Mouse (Mus musculus) adipose tissue, adult 10 weeks (tissue): ENCODE data around the gene Prmt7. TPM values are rescaled to one million over a fixed set of nuclear protein-coding genes. Genes with fewer than 3 reads are reported as not detected.

Source experiments
- polyA plus RNA-seq: library from polyadenylated mRNA; stranded (reverse); fragments of 350-450 nt; fragmentation: Illumina TruSeq; extraction: RNeasy Lipid Tissue Mini Kit (QIAGEN cat#74804); gene quantifications from one replicate; pipeline ENCODE4 v1.2.3, GENCODE M21; 2014; ENCODE audit warnings: low read depth, low replicate concordance

Prmt7 gene
- polyA plus RNA-seq, result 19.5 TPM

GRCm38 (mm10) chr8:106210821-106211345, at the start of gene Prmt7, which contains the start of gene Slc7a6os:
TSS of gene Prmt7 (plus strand) at chr8:106210936.
TSS of gene Slc7a6os (minus strand) at chr8:106210935.

GRCm38 (mm10) chr8:106168356-106169016, 42.2 kb upstream of the Prmt7 start, which contains the start of gene Slc7a6:
TSS of gene Slc7a6 (plus strand) at chr8:106168857.

Other genes starting within 250 kb of the Prmt7 start
- 22.0 TPM for gene Slc12a4, start 244.8 kb upstream of the Prmt7 start, polyA plus RNA-seq
- gene Dpep3, start 231.5 kb upstream of the Prmt7 start, polyA plus RNA-seq, result 5.3 TPM
- gene Dus2, start 219.6 kb upstream of the Prmt7 start, polyA plus RNA-seq, result 15.9 TPM
- not detected for gene Dpep2nb, start 205.0 kb upstream of the Prmt7 start, polyA plus RNA-seq
- 8.5 TPM for gene Ddx28, start 199.1 kb upstream of the Prmt7 start, polyA plus RNA-seq
- gene Nfatc3, start 152.1 kb upstream of the Prmt7 start, polyA plus RNA-seq, result 19.4 TPM
- 76.6 TPM for gene Esrp2, start 74.0 kb upstream of the Prmt7 start, polyA plus RNA-seq
- gene Pla2g15, start 60.5 kb upstream of the Prmt7 start, polyA plus RNA-seq, result 25.5 TPM
- 12.6 TPM for gene Slc7a6, start 42.1 kb upstream of the Prmt7 start, polyA plus RNA-seq
- 30.5 TPM for gene Slc7a6os, start within 50 bp of the Prmt7 start, polyA plus RNA-seq
- gene Smpd3, start 127.1 kb downstream of the Prmt7 start, polyA plus RNA-seq, result 8.6 TPM
- gene Zfp90, start 204.4 kb downstream of the Prmt7 start, polyA plus RNA-seq, result 7.9 TPM